Mouse (Mus musculus) G1E (cell line): Measurements from ENCODE around the gene Map3k6. TPM values are rescaled to one million over a fixed set of nuclear protein-coding genes. Genes with fewer than 3 reads are reported as not detected.

Source experiments
- ATAC-seq: 2 replicates; pipeline ENCODE4 v1.8.0; 2016; ENCODE audit warnings: mild to moderate bottlenecking; ENCODE audit not compliant: insufficient number of reproducible peaks, poor library complexity, low FRiP score, severe bottlenecking; ENCODE audit errors: extremely low read depth
- DNase-seq: peaks from one replicate; pipeline ENCODE4 v3.0.0; 2012; ENCODE audit warnings: low spot score
- H3K27me3 ChIP-seq: 2 replicates; pipeline ENCODE4 v1.6.1; 2012; ENCODE audit warnings: mild to moderate bottlenecking, low read length, inconsistent platforms; ENCODE audit not compliant: insufficient read depth
- H3K36me3 ChIP-seq: replicated peaks from 2 replicates; pipeline ENCODE3; 2012; ENCODE audit warnings: mild to moderate bottlenecking, inconsistent platforms
- H3K4me1 ChIP-seq: 2 replicates; pipeline ENCODE4 v1.6.1; 2012; ENCODE audit warnings: low read depth, low read length, inconsistent platforms, mixed read lengths; ENCODE audit not compliant: insufficient read depth
- H3K4me3 ChIP-seq: 2 replicates; pipeline ENCODE4 v1.5.1; 2012; ENCODE audit warnings: low read depth, mild to moderate bottlenecking, inconsistent platforms, low read length, moderate library complexity, mixed read lengths
- H3K9me3 ChIP-seq: replicated peaks from 2 replicates; pipeline ENCODE4 v1.6.1; 2012; ENCODE audit warnings: inconsistent platforms
- CTCF ChIP-seq: IDR thresholded peaks from 2 replicates; pipeline ENCODE4 v1.5.1; 2012; ENCODE audit warnings: low read depth, low read length, inconsistent platforms, mixed read lengths
- GATA1 ChIP-seq: IDR thresholded peaks from 2 replicates; pipeline ENCODE4 v1.6.1; 2012; ENCODE audit warnings: borderline replicate concordance, low read length, inconsistent platforms, mixed read lengths
- GATA2 ChIP-seq: IDR thresholded peaks from 2 replicates; pipeline ENCODE4 v1.6.1; 2012; ENCODE audit warnings: low read depth, low read length, inconsistent platforms, borderline replicate concordance
- POLR2AphosphoS5 ChIP-seq: IDR thresholded peaks from 2 replicates; pipeline ENCODE4 v1.6.1; 2012; ENCODE audit warnings: low read depth, low read length, inconsistent platforms; ENCODE audit not compliant: insufficient replicate concordance
- TAL1 ChIP-seq: conservative IDR thresholded peaks from 2 replicates; pipeline ENCODE4 v1.6.1; 2012; ENCODE audit warnings: low read depth, low read length, inconsistent platforms, mixed read lengths
- polyA plus RNA-seq: library from polyadenylated mRNA; stranded (reverse); fragments of >175 nt; gene quantifications from 2 replicates; pipeline ENCODE4 v1.2.3, GENCODE M21; 2012
- total RNA-seq, 2 experiments: library from RNA; stranded (forward) in 1 of 2; stranded (reverse) in 1 of 2; fragments of 200-1000 nt in 1 of 2; fragments of >200 nt in 1 of 2; fragmentation: Nextera tagmentation in 1 of 2; gene quantifications; 2 replicates each; pipeline ENCODE4 v1.2.3; 2014 to 2017

The Map3k6 gene
- 20.9 and 28.4 TPM in 2 replicates for total RNA-seq (2014; fragmentation: Nextera tagmentation)
- 27.6 and 29.2 TPM in 2 replicates for total RNA-seq (2017)
- polyA plus RNA-seq: 85.3 and 87.2 TPM in 2 replicates

GRCm38 (mm10) chr4:133240490-133240921 lies at the start of gene Map3k6:
TSS of gene Map3k6 (plus strand) at chr4:133240818.
- ATAC-seq (peak; percentile 61), DNase-seq (peak; percentile 73)
- peak within 1 kb of the TSS; percentile 84 for H3K4me3 ChIP-seq
- H3K4me1 ChIP-seq: peaks cover 81% of the 10 kb centered on the region
- H3K27me3 ChIP-seq: no peaks in the 10 kb centered on the region
- H3K36me3 ChIP-seq: peaks cover 38% of the 10 kb centered on the region
- H3K9me3 ChIP-seq: peaks cover 4% of the 10 kb centered on the region; the same call in 1 of the 2 replicates
- TF ChIP-seq GATA2: no peak
- TF ChIP-seq GATA1: no peak
- no peak for TF ChIP-seq CTCF
- TF ChIP-seq POLR2AphosphoS5: no peak
- TF ChIP-seq TAL1: no peak

- ATAC-seq: no peak
- no peaks in the 10 kb centered on the region for H3K9me3 ChIP-seq
- peaks cover 94% of the 10 kb centered on the region for H3K36me3 ChIP-seq
- DNase-seq: no peak
- no peaks in the 10 kb centered on the region; the same call in 1 of the 2 replicates for H3K4me1 ChIP-seq
- no peaks in the 10 kb centered on the region for H3K27me3 ChIP-seq
- no peak for TF ChIP-seq TAL1
- TF ChIP-seq GATA2: no peak
- no peak for TF ChIP-seq CTCF
- no peak for TF ChIP-seq GATA1
- no peak for TF ChIP-seq POLR2AphosphoS5
- no peak overlapping the region for H3K4me3 ChIP-seq
Observed at GRCm38 (mm10) chr4:133194482-133194881, 46.1 kb upstream of the Map3k6 start.

GRCm38 (mm10) chr4:133195014-133195413 lies 45.6 kb upstream of the Map3k6 start:
- Histone ChIP-seq H3K4me3 (no peak overlapping the region), H3K36me3 (peaks cover 94% of the 10 kb centered on the region), H3K27me3 (no peaks in the 10 kb centered on the region), H3K9me3 (no peaks in the 10 kb centered on the region), H3K4me1 (no peaks in the 10 kb centered on the region; the same call in 1 of the 2 replicates)
- TF ChIP-seq TAL1 (no peak), GATA2 (no peak), CTCF (no peak), POLR2AphosphoS5 (no peak), GATA1 (no peak)
- ATAC-seq (no peak), DNase-seq (no peak)

GRCm38 (mm10) chr4:133196136-133196535 lies 44.5 kb upstream of the Map3k6 start:
- Histone ChIP-seq H3K27me3 (no peaks in the 10 kb centered on the region), H3K4me3 (no peak overlapping the region), H3K36me3 (peaks cover 93% of the 10 kb centered on the region), H3K4me1 (peaks cover 9% of the 10 kb centered on the region), H3K9me3 (no peaks in the 10 kb centered on the region)
- no peak for DNase-seq
- no peak for ATAC-seq
- no peak for TF ChIP-seq GATA1
- TF ChIP-seq POLR2AphosphoS5: no peak
- no peak for TF ChIP-seq CTCF
- TF ChIP-seq TAL1: no peak
- no peak for TF ChIP-seq GATA2

GRCm38 (mm10) chr4:133196852-133197251 lies 43.8 kb upstream of the Map3k6 start:
- H3K4me3 ChIP-seq: no peak overlapping the region
- H3K27me3 ChIP-seq: no peaks in the 10 kb centered on the region
- DNase-seq (no peak), ATAC-seq (no peak)
- no peak for TF ChIP-seq GATA2
- TF ChIP-seq GATA1: no peak
- H3K9me3 ChIP-seq: no peaks in the 10 kb centered on the region
- H3K36me3 ChIP-seq: peaks cover 87% of the 10 kb centered on the region
- H3K4me1 ChIP-seq: peaks cover 15% of the 10 kb centered on the region

GRCm38 (mm10) chr4:133197355-133197754 lies 43.3 kb upstream of the Map3k6 start:
- ATAC-seq (no peak), DNase-seq (no peak)
- Histone ChIP-seq H3K4me3 (no peak overlapping the region), H3K4me1 (peaks cover 16% of the 10 kb centered on the region), H3K27me3 (peaks cover 3% of the 10 kb centered on the region; the same call in 1 of the 2 replicates), H3K9me3 (no peaks in the 10 kb centered on the region), H3K36me3 (peaks cover 82% of the 10 kb centered on the region)
- TF ChIP-seq POLR2AphosphoS5: no peak
- TF ChIP-seq TAL1: no peak
- no peak for TF ChIP-seq GATA1
- no peak for TF ChIP-seq GATA2
- no peak for TF ChIP-seq CTCF
